Mouse (Mus musculus): ENCODE results near the gene Ddit4. TPM values are rescaled to one million over a fixed set of nuclear protein-coding genes. Genes with fewer than 3 reads are reported as not detected.
"Not testable (repeated sequence)": the region's sequence is repeated elsewhere in the genome, so short reads cannot be mapped to it uniquely, and the experiment has no call there.

Gene Ddit4
- polyA plus RNA-seq (2014; fragmentation: Nextera tagmentation; extraction: Ambion mirVana), result 8.8 and 10.5 TPM in 2 replicates

DNA sequence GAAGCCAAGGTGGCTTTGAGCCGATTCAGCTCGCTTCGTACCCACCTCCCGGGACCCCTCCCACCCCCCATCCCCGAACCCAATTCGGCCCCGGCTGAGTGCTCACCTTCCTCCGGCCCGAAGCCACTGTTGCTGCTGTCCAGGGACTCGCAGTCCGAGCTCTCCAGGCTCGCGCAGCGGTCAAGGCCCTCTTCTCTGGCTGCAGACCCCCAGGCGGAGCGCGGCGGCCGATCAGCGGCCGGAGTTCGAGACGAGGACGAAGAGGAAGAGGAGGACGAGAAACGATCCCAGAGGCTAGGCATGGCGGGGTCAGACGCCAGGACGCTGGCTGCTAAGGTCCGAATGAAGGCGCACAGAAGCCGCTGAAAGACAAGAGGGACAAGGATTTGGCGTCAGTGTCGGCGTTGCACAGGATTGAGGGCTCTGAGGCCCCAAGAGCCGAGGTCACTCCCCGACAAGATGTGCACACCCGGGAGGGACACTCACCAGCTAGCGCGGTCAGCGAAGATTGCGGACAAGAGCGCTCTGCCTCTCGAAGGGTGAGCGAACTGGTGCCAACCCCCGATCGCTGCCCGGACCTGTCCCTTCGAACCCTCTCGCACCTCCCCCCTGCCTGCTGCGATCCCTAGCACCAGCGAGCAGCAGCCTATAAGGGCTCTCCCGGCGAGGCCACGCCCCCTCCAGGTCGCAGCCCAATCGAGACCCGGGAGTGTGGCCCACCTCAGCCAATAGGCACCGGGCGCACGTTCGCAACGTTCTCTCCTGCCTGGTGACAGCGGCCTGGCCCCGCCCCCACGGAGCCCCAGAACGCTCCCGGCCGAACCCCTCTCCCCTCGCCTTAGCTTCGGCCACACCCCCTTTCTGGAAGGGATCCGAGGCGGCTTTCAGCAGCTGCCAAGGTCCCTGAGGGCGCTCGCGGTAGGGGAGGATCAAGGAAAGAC, at the start of gene Ddit4:
Gene Ddit4, minus strand, starts transcription at position 624 of the 941 bp plus-strand sequence.
- Histone ChIP-seq H3K27ac (peak within 1 kb of the TSS; percentile 90), H3K36me3 (replicated peaks; ENCODE audit: control insufficient read depth, insufficient read depth) (peaks cover 4% of the 10 kb centered on the region; the same call in 1 of the 2 replicates), H3K4me3 (replicated peaks; ENCODE audit: low read length) (peak within 1 kb of the TSS; percentile 75), H3K27me3 (ENCODE audit: control insufficient read depth, insufficient read depth, low read length) (no peaks in the 10 kb centered on the region), H3K4me2 (replicated peaks) (peak within 1 kb of the TSS; percentile 99), H3K9me3 (ENCODE audit: control insufficient read depth, low read length) (no peaks in the 10 kb centered on the region), H3K4me1 (replicated peaks; ENCODE audit: control insufficient read depth, insufficient read depth, low read length) (peaks cover 36% of the 10 kb centered on the region), H3K9ac (peak within 1 kb of the TSS; percentile 90)
- peak; percentile 98 for ATAC-seq (ENCODE audit: low FRiP score)
- WGBS, result under 1% methylated on average over 72 of the region's 76 CpGs
- peak; percentile 98 for DNase-seq (ENCODE audit: low spot score)

DNA sequence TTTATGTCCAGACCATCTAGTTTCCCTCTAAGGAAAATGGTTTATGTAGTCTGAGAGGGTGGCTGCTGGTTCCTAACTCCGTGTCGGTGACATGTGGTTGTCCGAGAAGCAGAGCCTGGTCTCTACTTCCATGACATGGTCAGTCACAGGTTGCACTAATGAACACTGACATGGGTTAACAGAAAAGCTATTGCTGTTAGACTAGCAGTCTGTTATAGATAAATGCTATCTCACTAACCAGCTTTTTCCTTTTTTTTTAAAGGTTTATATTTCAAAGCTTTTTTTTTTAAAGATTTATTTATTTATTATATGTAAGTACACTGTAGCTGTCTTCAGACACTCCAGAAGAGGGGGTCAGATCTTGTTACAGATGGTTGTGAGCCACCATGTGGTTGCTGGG, 47.4 kb upstream of the Ddit4 start:
- no peak for ATAC-seq (ENCODE audit: low FRiP score)
- Histone ChIP-seq H3K9me3 (ENCODE audit: control insufficient read depth, low read length) (no peaks in the 10 kb centered on the region), H3K36me3 (replicated peaks; ENCODE audit: control insufficient read depth, insufficient read depth) (peaks cover 24% of the 10 kb centered on the region)

DNA sequence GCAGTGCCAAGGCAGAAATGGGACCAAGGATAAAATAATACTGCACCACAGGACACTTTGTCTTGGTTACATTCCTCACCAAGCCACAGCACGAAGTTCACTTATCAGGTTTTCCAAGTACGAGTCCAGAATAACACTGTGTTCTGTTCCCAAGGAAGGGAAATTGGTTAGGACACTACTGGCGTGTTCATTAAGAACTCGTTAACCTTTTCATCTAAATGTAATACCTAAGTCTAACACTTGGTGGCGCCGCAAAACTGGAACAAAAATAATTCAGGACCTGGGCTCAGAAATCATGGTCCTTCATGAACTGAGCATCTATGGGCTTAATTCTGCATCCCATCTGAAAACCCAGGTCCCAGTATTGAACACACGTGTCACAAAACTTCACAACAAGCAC, 46.0 kb upstream of the Ddit4 start:
- 22% methylated on average over 7 of the region's 7 CpGs for WGBS
- no peak overlapping the region for H3K4me2 ChIP-seq (replicated peaks)
- no peaks in the 10 kb centered on the region for H3K9me3 ChIP-seq (ENCODE audit: control insufficient read depth, low read length)
- ATAC-seq (ENCODE audit: low FRiP score) (no peak), DNase-seq (ENCODE audit: low spot score) (peak; percentile 86)
- H3K27ac ChIP-seq, result no peak overlapping the region
- H3K36me3 ChIP-seq (replicated peaks; ENCODE audit: control insufficient read depth, insufficient read depth), result peaks cover 34% of the 10 kb centered on the region
- no peak overlapping the region for H3K9ac ChIP-seq
- no peak overlapping the region for H3K4me3 ChIP-seq (replicated peaks; ENCODE audit: low read length)
- H3K4me1 ChIP-seq (replicated peaks; ENCODE audit: control insufficient read depth, insufficient read depth, low read length), result peaks cover 12% of the 10 kb centered on the region
- no peaks in the 10 kb centered on the region for H3K27me3 ChIP-seq (ENCODE audit: control insufficient read depth, insufficient read depth, low read length)

More for the DNA sequence above, 47.4 kb upstream of the Ddit4 start:
- no peak overlapping the region for H3K27ac ChIP-seq
- H3K27me3 ChIP-seq (ENCODE audit: control insufficient read depth, insufficient read depth, low read length), result no peaks in the 10 kb centered on the region
- no peak overlapping the region for H3K4me2 ChIP-seq (replicated peaks)
- DNase-seq (ENCODE audit: low spot score), result no peak
- no peak overlapping the region for H3K9ac ChIP-seq
- H3K4me3 ChIP-seq (replicated peaks; ENCODE audit: low read length), result no peak overlapping the region
- WGBS, result 95% methylated on average over 3 of the region's 3 CpGs
- H3K4me1 ChIP-seq (replicated peaks; ENCODE audit: control insufficient read depth, insufficient read depth, low read length), result peaks cover 15% of the 10 kb centered on the region

DNA sequence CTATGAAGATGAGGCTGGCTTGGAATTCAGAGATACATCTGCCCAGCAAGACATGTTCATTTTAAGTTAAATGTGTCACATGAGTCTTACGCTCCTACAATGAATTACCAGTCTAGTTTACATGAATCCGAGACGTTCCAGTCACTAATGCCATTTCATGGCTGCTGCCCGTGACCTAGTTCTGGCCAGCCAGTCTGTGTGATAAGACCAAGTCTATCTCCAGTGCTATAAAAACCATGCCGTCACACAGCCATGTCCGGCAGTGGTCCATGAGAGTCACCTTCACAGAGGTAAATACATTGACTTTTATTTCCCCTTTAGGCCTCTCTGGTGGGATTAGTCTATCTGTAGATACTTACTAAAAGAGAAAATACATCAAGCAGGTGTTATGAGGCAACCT, 44.3 kb upstream of the Ddit4 start:
- Histone ChIP-seq H3K9ac (no peak overlapping the region), H3K27me3 (ENCODE audit: control insufficient read depth, insufficient read depth, low read length) (no peaks in the 10 kb centered on the region), H3K27ac (no peak overlapping the region), H3K9me3 (ENCODE audit: control insufficient read depth, low read length) (no peaks in the 10 kb centered on the region), H3K4me3 (replicated peaks; ENCODE audit: low read length) (no peak overlapping the region), H3K36me3 (replicated peaks; ENCODE audit: control insufficient read depth, insufficient read depth) (peaks cover 45% of the 10 kb centered on the region), H3K4me1 (replicated peaks; ENCODE audit: control insufficient read depth, insufficient read depth, low read length) (0 out of 2 replicates have a peak, but pooled peaks cover 5% of the 10 kb centered on the region), H3K4me2 (replicated peaks) (no peak overlapping the region)
- 95% methylated on average over 6 of the region's 6 CpGs for WGBS
- DNase-seq (ENCODE audit: low spot score) (no peak), ATAC-seq (ENCODE audit: low FRiP score) (no peak)

DNA sequence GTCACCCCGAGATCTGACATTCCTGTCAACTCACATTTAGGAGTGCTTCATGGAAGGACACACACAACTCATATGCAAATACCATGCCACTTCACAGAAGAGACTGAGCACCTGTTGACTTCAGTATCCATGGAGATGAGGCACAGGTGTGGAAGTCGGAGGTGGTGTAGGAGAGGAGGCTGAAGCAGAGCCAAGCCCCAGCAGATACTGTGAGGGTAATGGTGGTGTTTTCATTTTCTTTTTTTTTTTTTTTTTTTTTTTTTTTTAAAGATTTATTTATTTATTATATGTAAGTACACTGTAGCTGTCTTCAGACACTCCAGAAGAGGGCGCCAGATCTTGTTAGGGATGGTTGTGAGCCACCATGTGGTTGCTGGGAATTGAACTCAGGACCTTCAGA, 42.2 kb upstream of the Ddit4 start:
- H3K4me1 ChIP-seq (replicated peaks; ENCODE audit: control insufficient read depth, insufficient read depth, low read length); ATAC-seq (ENCODE audit: low FRiP score); H3K27ac ChIP-seq; H3K9me3 ChIP-seq (ENCODE audit: control insufficient read depth, low read length); H3K9ac ChIP-seq; DNase-seq (ENCODE audit: low spot score); H3K4me2 ChIP-seq (replicated peaks); H3K27me3 ChIP-seq (ENCODE audit: control insufficient read depth, insufficient read depth, low read length); H3K4me3 ChIP-seq (replicated peaks; ENCODE audit: low read length): not testable (repeated sequence)
- peaks cover 66% of the 10 kb centered on the region for H3K36me3 ChIP-seq (replicated peaks; ENCODE audit: control insufficient read depth, insufficient read depth)
- 94% methylated on average over 2 of the region's 3 CpGs for WGBS

DNA sequence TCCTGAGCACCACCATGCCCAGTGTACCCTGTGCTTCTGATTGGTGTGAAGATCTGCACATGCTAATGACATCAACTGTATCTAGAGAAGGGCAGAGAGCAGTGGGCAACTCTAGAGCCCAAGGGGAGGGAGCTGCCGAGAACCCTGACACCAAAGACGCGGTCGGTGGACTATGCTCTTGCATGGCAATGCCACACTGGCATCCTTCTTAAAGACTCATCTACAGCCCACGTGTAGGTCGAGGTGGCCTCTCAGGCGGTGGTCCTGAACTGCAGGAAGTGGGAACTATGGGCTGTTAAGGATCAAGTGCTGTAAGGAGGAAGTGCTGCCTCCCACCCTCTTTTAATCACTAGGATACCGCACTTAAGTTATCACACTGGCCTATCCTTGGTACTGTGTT, 40.4 kb upstream of the Ddit4 start:
- Histone ChIP-seq H3K36me3 (replicated peaks; ENCODE audit: control insufficient read depth, insufficient read depth) (peaks cover 84% of the 10 kb centered on the region), H3K4me2 (replicated peaks) (no peak overlapping the region), H3K9ac (no peak overlapping the region), H3K4me1 (replicated peaks; ENCODE audit: control insufficient read depth, insufficient read depth, low read length) (0 out of 2 replicates have a peak, but pooled peaks cover 5% of the 10 kb centered on the region), H3K27me3 (ENCODE audit: control insufficient read depth, insufficient read depth, low read length) (no peaks in the 10 kb centered on the region), H3K4me3 (replicated peaks; ENCODE audit: low read length) (no peak overlapping the region), H3K9me3 (ENCODE audit: control insufficient read depth, low read length) (no peaks in the 10 kb centered on the region), H3K27ac (no peak overlapping the region)
- ATAC-seq (ENCODE audit: low FRiP score), result no peak
- no peak for DNase-seq (ENCODE audit: low spot score)
- 94% methylated on average over 8 of the region's 8 CpGs for WGBS

DNA sequence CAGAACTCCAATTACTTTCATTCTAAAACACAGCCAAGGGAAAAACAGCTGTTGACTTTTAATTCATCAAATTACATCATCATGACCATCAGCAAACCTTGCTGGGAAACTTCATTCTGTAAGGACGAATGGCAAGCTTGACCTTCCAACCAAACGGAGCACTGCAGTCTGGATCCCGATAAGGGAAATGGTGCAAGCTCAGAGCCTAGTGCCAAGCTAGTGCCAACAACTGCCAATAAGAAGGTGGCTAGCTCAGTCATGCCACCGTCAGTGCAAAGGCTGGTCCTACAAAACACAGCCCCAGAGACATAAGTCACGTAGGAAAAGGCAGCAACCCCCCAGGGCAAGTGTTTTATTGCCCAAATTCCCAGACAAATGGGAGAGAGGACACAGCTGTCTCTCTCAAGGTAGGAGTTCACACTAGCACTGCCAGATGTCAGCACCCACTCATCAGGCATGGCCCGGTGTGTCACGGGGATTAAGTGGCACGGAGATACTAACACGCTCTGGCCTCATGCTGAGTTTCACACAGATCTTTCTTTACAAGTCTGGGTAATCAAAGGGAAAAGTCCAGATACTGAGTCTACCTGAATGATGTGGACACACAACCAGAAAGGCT, 39.7 kb upstream of the Ddit4 start:
- H3K9ac ChIP-seq, result no peak overlapping the region
- no peak overlapping the region for H3K4me2 ChIP-seq (replicated peaks)
- no peaks in the 10 kb centered on the region for H3K9me3 ChIP-seq (ENCODE audit: control insufficient read depth, low read length)
- H3K36me3 ChIP-seq (replicated peaks; ENCODE audit: control insufficient read depth, insufficient read depth), result peaks cover 86% of the 10 kb centered on the region
- H3K27me3 ChIP-seq (ENCODE audit: control insufficient read depth, insufficient read depth, low read length), result no peaks in the 10 kb centered on the region
- 0 out of 2 replicates have a peak, but pooled peaks cover 5% of the 10 kb centered on the region for H3K4me1 ChIP-seq (replicated peaks; ENCODE audit: control insufficient read depth, insufficient read depth, low read length)
- 83% methylated on average over 9 of the region's 9 CpGs for WGBS
- no peak overlapping the region for H3K4me3 ChIP-seq (replicated peaks; ENCODE audit: low read length)
- no peak overlapping the region for H3K27ac ChIP-seq
- DNase-seq (ENCODE audit: low spot score) (no peak), ATAC-seq (ENCODE audit: low FRiP score) (no peak)

DNA sequence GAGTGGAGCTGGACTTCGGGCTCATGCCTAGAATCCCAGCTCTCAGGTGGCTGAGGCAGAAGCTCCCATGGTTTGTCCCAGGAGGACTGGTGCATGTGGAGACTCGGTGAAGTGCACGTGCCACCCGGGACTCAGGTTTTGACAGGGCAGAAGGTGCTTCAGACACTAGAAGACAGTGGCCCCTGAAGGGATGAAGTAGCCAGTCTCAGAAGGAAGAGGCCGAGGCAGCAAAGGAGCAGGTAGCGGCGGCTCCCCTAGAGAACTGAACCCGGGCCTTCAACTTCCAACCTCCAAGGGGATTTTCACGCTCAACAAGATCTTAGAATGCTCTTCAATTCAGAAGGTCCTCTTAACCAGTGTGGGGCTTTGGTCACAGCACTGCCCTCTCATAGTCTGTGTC, 38.8 kb upstream of the Ddit4 start:
- no peak overlapping the region for H3K27ac ChIP-seq
- no peak overlapping the region for H3K4me2 ChIP-seq (replicated peaks)

DNA sequence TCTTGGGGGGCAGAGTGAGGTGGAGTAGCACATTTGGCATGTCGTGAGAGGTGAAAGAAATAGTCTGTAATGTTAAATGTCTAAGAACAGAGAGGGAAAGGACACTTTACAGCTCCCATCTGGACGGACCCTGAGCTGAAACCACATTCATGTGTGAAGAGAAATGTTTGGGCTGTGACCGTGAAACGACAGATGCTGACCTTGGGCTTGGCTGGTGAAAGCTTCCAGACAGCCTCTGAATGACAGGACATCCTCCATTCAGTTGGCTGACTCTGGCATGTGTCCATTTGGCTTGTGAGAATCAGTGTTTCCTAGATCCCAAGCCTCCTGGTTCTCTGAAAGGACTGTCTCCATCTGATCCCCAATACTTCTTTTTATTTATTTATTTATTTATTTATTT, 36.4 kb upstream of the Ddit4 start:
- peaks cover 71% of the 10 kb centered on the region for H3K36me3 ChIP-seq (replicated peaks; ENCODE audit: control insufficient read depth, insufficient read depth)
- H3K4me2 ChIP-seq (replicated peaks), result no peak overlapping the region
- no peak overlapping the region for H3K9ac ChIP-seq
- ATAC-seq (ENCODE audit: low FRiP score) (no peak), DNase-seq (ENCODE audit: low spot score) (no peak)
- no peak overlapping the region for H3K27ac ChIP-seq
- H3K4me1 ChIP-seq (replicated peaks; ENCODE audit: control insufficient read depth, insufficient read depth, low read length), result 0 out of 2 replicates have a peak, but pooled peaks cover 5% of the 10 kb centered on the region
- no peaks in the 10 kb centered on the region for H3K9me3 ChIP-seq (ENCODE audit: control insufficient read depth, low read length)
- 88% methylated on average over 4 of the region's 4 CpGs for WGBS
- no peak overlapping the region for H3K4me3 ChIP-seq (replicated peaks; ENCODE audit: low read length)
- H3K27me3 ChIP-seq (ENCODE audit: control insufficient read depth, insufficient read depth, low read length), result no peaks in the 10 kb centered on the region

More for the DNA sequence above, 38.8 kb upstream of the Ddit4 start:
- WGBS, result 91% methylated on average over 9 of the region's 9 CpGs
- Histone ChIP-seq H3K27me3 (ENCODE audit: control insufficient read depth, insufficient read depth, low read length) (no peaks in the 10 kb centered on the region), H3K36me3 (replicated peaks; ENCODE audit: control insufficient read depth, insufficient read depth) (peaks cover 86% of the 10 kb centered on the region), H3K9ac (no peak overlapping the region), H3K4me3 (replicated peaks; ENCODE audit: low read length) (no peak overlapping the region), H3K4me1 (replicated peaks; ENCODE audit: control insufficient read depth, insufficient read depth, low read length) (0 out of 2 replicates have a peak, but pooled peaks cover 5% of the 10 kb centered on the region), H3K9me3 (ENCODE audit: control insufficient read depth, low read length) (no peaks in the 10 kb centered on the region)
- DNase-seq (ENCODE audit: low spot score) (no peak), ATAC-seq (ENCODE audit: low FRiP score) (no peak)

Data from hindbrain, embryonic 14.5 days (tissue).